Mouse (Mus musculus) megakaryocyte, embryonic 14.5 days (primary cell): ENCODE results near the gene Neurod6. TPM values are rescaled to one million over a fixed set of nuclear protein-coding genes. Genes with fewer than 3 reads are reported as not detected.

ENCODE experiments used
- H3K27me3 ChIP-seq: replicated peaks from 2 replicates; pipeline ENCODE3; 2012; ENCODE audit warnings: inconsistent platforms
- H3K36me3 ChIP-seq: replicated peaks from 2 replicates; pipeline ENCODE3; 2012; ENCODE audit warnings: low read length, inconsistent platforms, mixed read lengths
- H3K4me1 ChIP-seq: 2 replicates; pipeline ENCODE4 v1.6.1; 2012; ENCODE audit warnings: inconsistent platforms
- H3K4me3 ChIP-seq: replicated peaks from 2 replicates; pipeline ENCODE3; 2012; ENCODE audit warnings: moderate library complexity, mild to moderate bottlenecking, inconsistent platforms
- H3K9me3 ChIP-seq: 2 replicates; pipeline ENCODE4 v1.6.1; 2012; ENCODE audit warnings: inconsistent platforms
- FLI1 ChIP-seq: IDR thresholded peaks from 2 replicates; pipeline ENCODE4 v1.6.1; 2012; ENCODE audit warnings: low read length, inconsistent platforms, mixed read lengths
- GATA1 ChIP-seq: IDR thresholded peaks from 3 replicates; pipeline ENCODE4 v1.6.1; 2012; ENCODE audit warnings: mixed read lengths, low read length, inconsistent platforms, borderline replicate concordance
- polyA plus RNA-seq: library from polyadenylated mRNA; stranded (reverse); fragments of >175 nt; gene quantifications from 2 replicates; pipeline ENCODE4 v1.2.3, GENCODE M21; 2012; ENCODE audit warnings: low replicate concordance; ENCODE audit not compliant: insufficient read depth

Neurod6 gene
- polyA plus RNA-seq, 1 experiment, result not detected

- no peak for TF ChIP-seq GATA1
- no peak for TF ChIP-seq FLI1
- Histone ChIP-seq H3K9me3 (no peaks in the 10 kb centered on the region), H3K4me3 (no peak overlapping the region), H3K36me3 (no peaks in the 10 kb centered on the region), H3K4me1 (no peaks in the 10 kb centered on the region), H3K27me3 (peaks cover 3% of the 10 kb centered on the region)
Measured at GRCm38 (mm10) chr6:55646824-55647560, 34.1 kb downstream of the Neurod6 start.

GRCm38 (mm10) chr6:55646111-55646823 is 34.8 kb downstream of the Neurod6 start:
- TF ChIP-seq GATA1, result no peak
- no peak for TF ChIP-seq FLI1
- Histone ChIP-seq H3K4me1 (0 out of 2 replicates have a peak, but pooled peaks cover under 1% of the 10 kb centered on the region), H3K4me3 (no peak overlapping the region), H3K36me3 (no peaks in the 10 kb centered on the region), H3K9me3 (no peaks in the 10 kb centered on the region), H3K27me3 (peaks cover 3% of the 10 kb centered on the region)

DNA sequence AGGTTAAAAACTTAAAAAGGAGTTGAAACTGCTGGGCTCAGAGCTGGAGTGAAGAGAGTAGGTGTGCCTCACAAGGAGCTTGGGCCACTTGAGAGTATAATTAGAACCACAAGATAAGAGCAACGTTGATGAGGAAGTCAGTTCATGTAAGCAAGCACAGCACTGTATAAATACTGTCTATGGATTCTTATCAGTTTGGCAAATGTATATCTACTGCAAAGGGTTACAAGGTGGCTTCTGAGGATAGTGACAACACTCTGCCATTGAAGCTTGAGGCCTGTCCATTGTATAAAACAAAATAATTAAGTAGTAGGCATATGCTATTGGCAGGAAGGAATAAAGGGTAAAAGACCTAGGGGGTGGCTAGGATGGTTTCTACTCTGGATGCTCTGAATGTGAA is 46.4 kb downstream of the Neurod6 start:
- TF ChIP-seq FLI1 (no peak), GATA1 (no peak)
- no peak overlapping the region for H3K4me3 ChIP-seq
- H3K4me1 ChIP-seq, result no peaks in the 10 kb centered on the region

More for the DNA sequence above, 46.4 kb downstream of the Neurod6 start:
- H3K36me3 ChIP-seq, result no peaks in the 10 kb centered on the region
- no peaks in the 10 kb centered on the region for H3K9me3 ChIP-seq
- H3K27me3 ChIP-seq, result peaks cover 4% of the 10 kb centered on the region

Other genes starting within 250 kb of the Neurod6 start
- not detected in 2 replicates for gene Adcyap1r1, start 229.3 kb downstream of the Neurod6 start, polyA plus RNA-seq
- gene Itprid1, start 155.6 kb upstream of the Neurod6 start, polyA plus RNA-seq, result not detected in 2 replicates